Mouse (Mus musculus) layer of hippocampus, adult 2 months (tissue): Measurements from ENCODE around the gene Use1. TPM values are rescaled to one million over a fixed set of nuclear protein-coding genes. Genes with fewer than 3 reads are reported as not detected.

Source experiments
- DNase-seq, 2 experiments: peaks; one replicate each; pipeline ENCODE4 v3.0.0; 2022; ENCODE audit warnings: low spot score in 2 of 2
- H3K27ac ChIP-seq: fragments of 200-600 bp; 2 replicates; pipeline ENCODE4 v1.8.1; 2022
- H3K4me3 ChIP-seq: fragments of 200-600 bp; 2 replicates; pipeline ENCODE4 v1.8.1; 2022; ENCODE audit warnings: mild to moderate bottlenecking
- CTCF ChIP-seq: fragments of 200-600 bp; conservative IDR thresholded peaks from 2 replicates; pipeline ENCODE4 v1.8.1; 2022; ENCODE audit warnings: antibody characterized with exemption, mild to moderate bottlenecking, moderate library complexity
- total RNA-seq, 2 experiments: library from RNA; stranded (reverse); gene quantifications; 2 replicates each; pipeline ENCODE4 v1.2.3; 2021

Gene Use1
- total RNA-seq, 2 experiments from 2014 or later = 107 to 117 TPM

DNA sequence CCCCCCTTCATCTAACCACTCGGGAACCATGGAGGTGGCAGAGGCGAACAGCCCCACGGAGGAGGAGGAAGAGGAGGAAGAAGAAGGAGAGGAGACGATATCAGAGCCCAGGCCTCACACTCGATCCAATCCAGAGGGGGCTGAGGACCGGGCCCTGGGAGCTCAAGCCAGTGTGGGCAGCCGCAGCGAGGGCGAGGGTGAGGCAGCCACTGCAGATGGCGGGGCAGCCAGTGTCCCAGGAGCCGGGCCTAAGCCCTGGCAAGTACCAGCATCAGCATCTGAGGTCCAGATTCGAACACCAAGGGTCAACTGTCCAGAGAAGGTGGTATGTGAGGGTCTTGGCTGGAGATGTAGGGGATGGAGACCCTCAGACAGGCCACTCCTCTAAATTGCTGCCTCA is 31.1 kb downstream of the Use1 start:
- DNase-seq = no peak
- no peak for TF ChIP-seq CTCF
- H3K27ac ChIP-seq = no peak overlapping the region
- peak overlapping the region; percentile 84 for H3K4me3 ChIP-seq

DNA sequence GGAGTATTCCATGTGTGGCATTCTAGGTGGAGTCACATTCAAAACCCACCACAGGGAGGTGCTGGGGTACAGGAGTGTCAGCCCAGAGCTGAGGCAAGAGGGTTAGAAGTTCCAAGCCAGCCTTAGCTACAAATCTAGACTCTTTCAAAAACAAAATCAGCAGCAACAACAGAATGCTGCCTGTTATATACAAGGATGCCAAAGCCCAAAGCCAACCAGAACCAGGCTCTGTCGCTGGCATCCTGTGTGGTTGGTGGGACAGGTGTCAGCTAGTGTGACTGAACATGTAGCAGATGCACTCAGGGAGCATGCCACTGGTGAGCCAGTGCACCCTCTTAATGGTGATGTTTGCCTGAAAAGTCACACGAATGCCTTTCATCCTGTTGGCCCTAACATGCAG is 34.2 kb downstream of the Use1 start:
- 0 out of 2 replicates have a peak, but pooled peaks have one; percentile 5 for TF ChIP-seq CTCF
- Histone ChIP-seq H3K4me3 (no peak overlapping the region), H3K27ac (no peak overlapping the region)
- no peak for DNase-seq

DNA sequence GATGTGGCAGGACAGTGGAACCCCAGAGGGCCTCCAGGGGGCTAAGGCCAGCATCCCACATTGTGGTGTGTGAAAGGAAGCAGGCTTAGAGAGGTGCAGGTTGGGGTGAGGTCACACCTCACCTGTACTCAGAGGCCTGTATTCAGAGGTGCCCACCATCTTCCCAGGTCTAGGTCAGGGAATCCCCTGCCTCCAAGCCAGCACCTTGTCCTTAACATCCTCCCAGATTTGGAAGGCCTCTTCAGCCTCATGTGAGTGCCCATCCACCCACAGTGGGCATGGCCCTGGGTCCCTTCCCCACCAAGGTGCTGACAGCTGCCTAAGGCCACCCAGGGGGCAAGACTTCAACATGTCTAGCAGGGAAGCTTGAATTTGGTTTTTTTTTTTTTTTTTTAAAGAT is 34.8 kb downstream of the Use1 start:
- Histone ChIP-seq H3K4me3 (no peak overlapping the region), H3K27ac (no peak overlapping the region)
- no peak for DNase-seq
- TF ChIP-seq CTCF = no peak

DNA sequence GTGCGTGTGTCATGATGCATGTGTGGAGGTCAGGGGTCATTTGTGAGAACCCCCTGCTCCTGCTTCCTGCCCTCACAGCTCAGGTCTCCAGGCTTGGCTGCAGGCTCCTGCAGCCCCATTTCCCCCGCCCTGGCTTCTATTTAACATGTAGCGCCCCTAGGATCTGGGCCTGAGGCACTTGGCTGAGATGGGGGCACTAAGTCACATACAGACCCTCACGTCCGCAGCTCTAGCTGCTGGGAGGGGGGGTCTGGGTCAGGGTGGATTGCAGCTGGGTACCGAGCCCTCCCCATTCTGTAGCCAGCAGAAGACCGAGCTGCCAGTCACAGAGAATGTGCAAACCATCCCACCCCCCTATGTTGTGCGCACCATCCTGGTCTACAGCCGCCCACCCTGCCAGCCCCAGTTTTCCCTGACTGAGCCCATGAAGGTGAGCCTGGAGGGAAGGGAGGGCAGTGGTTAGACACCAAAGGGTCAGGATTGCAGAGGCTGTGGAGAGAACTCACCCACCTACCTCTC is 35.9 kb downstream of the Use1 start:
- DNase-seq = no peak
- Histone ChIP-seq H3K27ac (no peak overlapping the region), H3K4me3 (no peak overlapping the region)
- no peak for TF ChIP-seq CTCF

DNA sequence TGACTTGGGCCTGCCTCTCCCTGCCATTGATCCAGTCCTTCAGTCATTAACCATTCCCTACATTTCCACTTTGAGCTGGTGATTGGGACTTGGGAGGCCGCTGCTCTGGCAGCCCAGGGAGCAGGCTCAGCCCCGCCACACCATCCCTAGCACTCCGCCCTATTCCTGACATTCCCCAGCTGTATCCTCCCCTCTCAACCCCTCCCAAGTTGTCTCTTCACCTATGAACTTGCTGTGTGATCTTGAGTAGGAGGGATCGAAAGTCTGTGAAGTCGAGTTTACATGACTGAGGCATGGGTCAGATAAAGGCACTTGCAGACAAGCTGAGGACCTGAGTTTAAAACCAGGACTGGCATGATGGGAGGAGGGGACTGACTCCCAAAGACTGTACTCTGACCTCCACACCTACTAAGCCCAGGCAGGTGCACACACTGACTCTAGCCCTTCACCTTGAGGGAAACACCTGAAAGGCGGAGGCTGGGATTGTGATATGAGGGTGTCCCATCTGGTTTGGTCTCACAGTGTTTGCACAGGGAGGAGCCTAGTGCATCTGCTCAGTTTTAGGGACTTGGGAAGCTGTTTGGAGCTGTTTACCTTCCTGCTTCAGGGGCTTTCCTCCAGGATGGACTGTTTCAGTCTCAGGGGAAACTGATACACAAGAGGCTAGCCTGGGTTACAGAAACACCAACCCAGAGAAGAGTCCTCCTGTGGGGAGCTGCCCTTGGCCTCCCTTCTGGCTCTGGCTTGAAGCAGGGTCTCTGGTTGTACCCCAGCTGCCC is 36.6 kb downstream of the Use1 start:
- no peak for DNase-seq
- Histone ChIP-seq H3K27ac (no peak overlapping the region), H3K4me3 (no peak overlapping the region)
- no peak for TF ChIP-seq CTCF

DNA sequence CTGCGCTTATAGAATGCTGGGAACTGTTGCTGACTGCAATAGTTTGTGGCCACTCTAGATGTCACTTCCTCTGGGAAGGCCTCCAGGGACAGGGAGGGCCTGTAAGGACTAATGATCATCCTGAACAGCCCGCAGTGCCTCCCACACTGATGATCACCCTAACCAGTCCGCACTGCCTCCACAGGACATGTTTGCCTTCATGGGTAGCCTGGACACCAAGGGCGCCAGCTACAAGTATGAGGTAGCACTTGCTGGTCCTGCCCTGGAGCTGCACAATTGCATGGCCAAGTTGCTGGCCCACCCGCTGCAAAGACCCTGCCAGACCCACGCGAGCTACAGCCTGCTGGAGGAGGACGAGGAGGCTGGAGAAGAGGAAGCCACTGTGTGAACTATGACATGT is 37.4 kb downstream of the Use1 start:
- no peak overlapping the region for H3K4me3 ChIP-seq
- DNase-seq = no peak
- no peak for TF ChIP-seq CTCF
- no peak overlapping the region for H3K27ac ChIP-seq

DNA sequence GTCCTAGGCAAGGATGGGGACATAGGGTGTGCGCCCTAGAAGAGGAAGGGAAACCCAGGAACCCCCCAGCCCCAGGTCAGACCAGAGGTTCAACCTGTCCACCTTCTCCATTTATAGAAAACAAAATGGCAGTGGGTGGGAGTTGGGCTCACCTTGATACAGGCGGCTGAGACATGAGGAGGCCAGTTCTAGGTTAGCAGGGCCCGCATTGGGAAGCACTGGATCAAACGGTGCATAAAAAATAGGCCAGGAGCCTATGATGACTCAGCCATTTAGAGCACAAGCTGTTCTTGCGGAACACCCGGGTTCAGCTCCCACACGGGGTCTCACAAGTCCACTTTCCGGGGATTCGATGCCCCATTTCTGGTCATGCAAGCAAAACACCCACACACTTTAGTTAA is 38.3 kb downstream of the Use1 start:
- TF ChIP-seq CTCF = no peak
- H3K27ac ChIP-seq = no peak overlapping the region; the same call in 1 of the 2 replicates
- no peak for DNase-seq
- no peak overlapping the region for H3K4me3 ChIP-seq

DNA sequence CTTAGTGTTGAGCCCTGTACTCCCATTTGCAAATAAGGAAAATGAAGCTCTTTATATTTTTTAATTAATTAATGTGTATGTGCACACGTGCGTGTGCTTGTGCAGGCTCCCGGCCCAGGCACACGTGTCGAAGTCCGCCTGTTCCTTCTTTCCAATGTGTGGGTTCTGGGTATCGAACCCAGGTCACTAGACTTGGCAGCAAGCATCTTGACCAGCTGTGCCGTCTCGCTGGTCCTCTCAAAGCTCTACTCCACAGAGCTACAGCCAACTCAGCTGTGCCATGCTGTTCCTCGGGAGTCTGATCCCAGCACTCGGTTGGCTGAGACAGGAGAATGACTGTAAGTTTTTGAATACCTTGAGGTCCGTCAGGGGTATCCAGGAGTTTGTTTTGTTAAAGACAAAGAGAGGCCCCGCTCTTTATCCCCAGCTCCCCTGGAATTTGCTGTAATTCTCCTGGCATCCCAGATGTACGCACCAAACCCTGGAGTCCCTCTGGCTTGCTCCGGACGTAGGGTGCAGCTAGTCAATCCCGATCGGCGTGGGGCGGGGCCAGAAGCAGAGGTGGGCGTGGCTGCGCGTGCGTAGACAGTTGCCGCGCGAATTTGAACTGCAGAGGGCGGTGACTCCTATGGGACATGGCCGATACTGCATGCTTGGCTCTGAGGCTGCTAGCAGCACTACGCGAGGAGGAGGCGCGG is 38.9 kb downstream of the Use1 start, which contains the start of gene Ankle1:
Gene Ankle1 (plus strand): TSS at position 610 of the 698 bp plus-strand sequence.
- TF ChIP-seq CTCF = peak; percentile 83
- H3K27ac ChIP-seq = peak within 1 kb of the TSS; percentile 58; the same call in 1 of the 2 replicates
- peak; percentile 89 to 93 for DNase-seq

DNA sequence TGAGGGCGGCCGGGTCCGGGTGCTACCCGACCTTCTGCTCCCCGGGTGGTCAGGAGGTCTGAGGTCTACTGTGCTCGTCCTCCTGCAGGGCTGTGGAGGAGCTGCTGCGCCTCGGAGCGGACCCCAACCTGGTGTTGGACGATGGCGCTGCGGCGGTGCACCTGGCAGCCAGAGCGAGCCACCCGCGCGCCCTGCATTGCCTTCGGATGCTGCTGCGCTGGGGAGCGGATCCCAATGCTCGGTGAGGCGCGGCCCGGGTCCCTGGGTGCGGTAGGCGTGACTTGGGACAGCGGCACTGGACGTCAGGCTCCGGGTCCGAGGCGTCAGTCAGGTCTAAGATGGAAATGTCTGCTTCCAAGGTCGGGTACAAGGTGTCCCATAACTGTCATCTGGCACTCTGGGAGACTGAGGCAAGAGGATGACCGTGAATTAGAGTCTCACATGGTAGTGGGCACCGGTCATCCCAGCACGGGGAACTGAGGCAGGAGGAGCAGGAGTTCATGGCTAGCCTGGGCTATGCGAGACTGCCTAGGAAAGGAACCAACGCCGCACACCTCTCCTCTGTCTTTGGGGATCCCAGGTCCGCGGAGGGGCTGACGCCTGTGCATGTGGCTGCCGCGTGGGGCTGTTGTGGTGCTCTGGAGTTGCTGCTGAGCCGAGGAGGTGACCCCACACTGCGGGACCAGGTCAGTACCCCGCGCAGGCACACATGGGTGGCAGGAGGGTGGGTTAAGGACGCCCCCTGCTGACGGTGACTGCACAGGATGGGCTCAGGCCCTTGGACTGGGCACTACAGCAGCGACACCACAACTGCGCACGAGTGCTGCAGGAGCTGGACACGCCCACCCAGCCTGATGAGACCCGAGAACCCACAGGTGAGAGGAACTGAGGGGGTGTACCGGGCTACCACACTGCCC is 39.7 kb downstream of the Use1 start:
- no peak for DNase-seq
- H3K4me3 ChIP-seq = peak overlapping the region; percentile 52
- TF ChIP-seq CTCF = peak; percentile 72
- H3K27ac ChIP-seq = no peak overlapping the region

More for the DNA sequence above, 38.9 kb downstream of the Use1 start, which contains the start of gene Ankle1:
- H3K4me3 ChIP-seq = peak within 1 kb of the TSS; percentile 52

DNA sequence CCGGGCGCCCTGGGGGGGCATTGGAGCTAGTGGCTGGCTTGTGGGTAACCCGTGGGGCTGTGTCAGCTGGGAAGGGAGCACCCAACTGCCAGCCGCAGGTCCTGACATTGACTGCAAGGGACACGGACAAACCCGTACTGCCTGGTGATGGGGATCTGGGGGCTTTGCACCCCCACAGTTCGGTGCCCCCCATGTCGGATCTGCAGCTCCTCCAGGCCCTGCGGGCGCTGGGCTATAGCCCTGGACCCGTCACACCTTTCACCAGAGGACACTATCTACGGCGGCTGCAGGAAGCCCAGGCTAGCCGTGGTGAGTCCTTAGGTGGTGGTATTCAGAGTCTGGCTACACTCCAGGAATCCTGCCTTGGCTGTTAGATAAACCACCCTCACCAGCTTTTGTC is 40.8 kb downstream of the Use1 start:
- no peak overlapping the region for H3K27ac ChIP-seq
- TF ChIP-seq CTCF = no peak
- no peak overlapping the region for H3K4me3 ChIP-seq
- no peak for DNase-seq

DNA sequence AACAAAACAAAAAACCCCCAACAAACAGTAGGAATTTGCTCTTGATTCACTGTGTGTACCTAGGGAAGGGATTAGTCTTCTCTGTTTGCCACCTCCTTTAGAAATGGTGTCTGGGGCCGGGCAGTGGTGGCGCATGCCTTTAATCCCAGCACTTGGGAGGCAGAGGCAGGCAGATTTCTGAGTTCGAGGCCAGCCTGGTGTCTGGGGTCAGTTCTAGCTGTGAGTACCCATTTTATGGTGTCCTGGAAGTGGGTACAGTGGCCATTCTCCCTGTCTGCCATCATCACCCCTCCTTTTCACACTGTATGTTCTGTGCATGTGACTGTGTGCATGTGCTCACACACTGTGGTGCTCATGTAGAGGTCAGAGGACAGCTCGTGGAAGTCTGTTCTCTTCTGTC is 41.6 kb downstream of the Use1 start:
- H3K4me3 ChIP-seq = no peak overlapping the region
- no peak for TF ChIP-seq CTCF
- H3K27ac ChIP-seq = no peak overlapping the region
- DNase-seq = no peak

DNA sequence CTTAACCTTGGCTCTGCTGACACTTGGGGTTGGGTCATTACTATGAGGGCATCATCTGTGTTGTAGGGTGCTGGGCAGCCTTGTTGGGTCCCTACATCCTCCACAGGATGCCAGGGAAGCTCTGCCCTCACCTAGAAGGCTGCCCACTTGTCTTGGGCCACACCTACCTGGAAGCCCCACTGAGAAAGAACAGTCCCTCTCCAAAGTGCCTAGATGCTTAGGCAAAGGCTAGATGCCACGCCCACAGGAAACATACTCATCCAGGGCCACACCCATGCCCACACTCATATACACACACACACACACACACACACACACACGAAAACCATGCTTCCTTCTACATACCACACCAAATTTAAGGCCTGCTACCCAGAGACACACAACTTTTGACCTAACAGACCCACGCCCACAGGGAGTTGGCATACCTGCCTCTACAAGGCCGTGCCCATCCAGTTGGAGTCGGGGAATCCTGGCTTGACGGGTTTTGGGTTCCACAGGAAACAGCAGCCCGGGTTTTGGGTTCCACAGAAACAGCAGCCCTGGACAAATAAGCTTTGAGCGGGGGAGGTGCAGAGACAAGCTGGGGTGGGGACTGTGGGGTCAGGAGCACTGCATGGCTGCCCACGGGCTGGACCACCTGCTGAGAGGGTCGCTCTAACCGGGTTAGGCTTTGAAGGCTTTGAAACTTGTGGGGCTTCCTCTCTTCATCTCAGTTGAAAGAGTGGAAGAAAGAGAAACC is 45.1 kb downstream of the Use1 start:
- Histone ChIP-seq H3K27ac (no peak overlapping the region), H3K4me3 (no peak overlapping the region)
- TF ChIP-seq CTCF = no peak
- no peak for DNase-seq

Other genes with a start within 250 kb of the Use1 start
- 10 to 100 TPM; 33.7 to 33.8 TPM for gene Myo9b, start 94.1 kb upstream of the Use1 start, total RNA-seq
- 1 to 10 TPM; 7.0 to 9.4 TPM for gene Haus8, start 93.9 kb upstream of the Use1 start, total RNA-seq
- 10 to 100 TPM; 15.4 to 15.9 TPM for gene Ocel1, start 4.5 kb downstream of the Use1 start, total RNA-seq
- 10 to 100 TPM; 41.9 TPM for gene Nr2f6, start 15.1 kb downstream of the Use1 start, total RNA-seq
- 1 to 10 TPM; 3.3 to 4.3 TPM for gene Ushbp1, start 29.0 kb downstream of the Use1 start, total RNA-seq
- 100 to 1,000 TPM in 1 of 2 experiments, 10 to 100 TPM in 1; 98.3 to 102 TPM for gene Babam1, start 30.0 kb downstream of the Use1 start, total RNA-seq
- gene Ankle1, start 39.2 kb downstream of the Use1 start, total RNA-seq = under 1 TPM; 0.67 to 0.88 TPM
- 100 to 1,000 TPM; 260 to 270 TPM for gene Abhd8, start 96.8 kb downstream of the Use1 start, total RNA-seq
- gene Mrpl34, start 98.1 kb downstream of the Use1 start, total RNA-seq = 10 to 100 TPM; 39.7 to 45.4 TPM
- gene Dda1, start 102.4 kb downstream of the Use1 start, total RNA-seq = 10 to 100 TPM; 83.2 to 89.7 TPM
- gene Ano8, start 119.1 kb downstream of the Use1 start, total RNA-seq = 10 to 100 TPM; 52.9 to 55.3 TPM
- 10 to 100 TPM; 28.7 to 32.1 TPM for gene Gtpbp3, start 121.3 kb downstream of the Use1 start, total RNA-seq
- 1 to 10 TPM; 7.3 to 7.7 TPM for gene Plvap, start 144.9 kb downstream of the Use1 start, total RNA-seq
- not detected for gene Ccdc194, start 158.9 kb downstream of the Use1 start, total RNA-seq
- gene Bst2, start 170.6 kb downstream of the Use1 start, total RNA-seq = 1 to 10 TPM; 3.4 to 5.0 TPM
- 10 to 100 TPM; 33.8 to 34.9 TPM for gene Mvb12a, start 176.1 kb downstream of the Use1 start, total RNA-seq
- under 1 TPM; 0.22 to 0.31 TPM for gene Tmem221, start 192.0 kb downstream of the Use1 start, total RNA-seq
- gene Nxnl1, start 199.8 kb downstream of the Use1 start, total RNA-seq = not detected
- 100 to 1,000 TPM; 125 to 126 TPM for gene Slc27a1, start 202.0 kb downstream of the Use1 start, total RNA-seq
- gene Pgls, start 225.3 kb downstream of the Use1 start, total RNA-seq = 10 to 100 TPM; 27.5 to 34.4 TPM
- 1 to 10 TPM; 3.8 TPM for gene Fam129c, start 230.8 kb downstream of the Use1 start, total RNA-seq
- 10 to 100 TPM; 52.4 to 60.1 TPM for gene Colgalt1, start 244.2 kb downstream of the Use1 start, total RNA-seq